Mouse (Mus musculus) stomach, postnatal 0 days (tissue): ENCODE data around the gene Ift57.

Experiments
- CTCF ChIP-seq: IDR thresholded peaks from 2 replicates; pipeline ENCODE4 v1.5.1; 2016; ENCODE audit warnings: antibody characterized with exemption, low read depth, mild to moderate bottlenecking, moderate library complexity
- EP300 ChIP-seq: optimal IDR thresholded peaks from 2 replicates; pipeline ENCODE3; 2016; ENCODE audit warnings: antibody characterized with exemption

- TF ChIP-seq CTCF (no peak), EP300 (no peak)
Measured at GRCm38 (mm10) chr16:49684961-49685360, 14.1 kb upstream of the Ift57 start.
